Mouse (Mus musculus): ENCODE measurements around the gene Hivep3.

Gene Hivep3

GRCm38 (mm10) chr4:119955008-119955407, 221.4 kb downstream of the Hivep3 start:
- no peak for DNase-seq

GRCm38 (mm10) chr4:119957970-119958369, 224.4 kb downstream of the Hivep3 start:
- no peak for DNase-seq

GRCm38 (mm10) chr4:119959293-119959692, 225.7 kb downstream of the Hivep3 start:
- no peak for DNase-seq

GRCm38 (mm10) chr4:119959873-119960272, 226.3 kb downstream of the Hivep3 start:
- DNase-seq = no peak

GRCm38 (mm10) chr4:119960523-119960922, 226.9 kb downstream of the Hivep3 start:
- no peak for DNase-seq

- no peak for DNase-seq
These were observed 227.6 kb downstream of the Hivep3 start for GRCm38 (mm10) chr4:119961164-119961563.

- DNase-seq = no peak
These were observed 228.5 kb downstream of the Hivep3 start for GRCm38 (mm10) chr4:119962066-119962465.

GRCm38 (mm10) chr4:119966105-119967072, 232.8 kb downstream of the Hivep3 start:
- no peak for DNase-seq

GRCm38 (mm10) chr4:119967073-119967608, 233.6 kb downstream of the Hivep3 start:
- DNase-seq = no peak

- no peak for DNase-seq
These were observed 234.1 kb downstream of the Hivep3 start for GRCm38 (mm10) chr4:119967636-119968035.

- DNase-seq = peak; percentile 78
These were observed 234.5 kb downstream of the Hivep3 start for GRCm38 (mm10) chr4:119968071-119968470.

- DNase-seq = peak; percentile 51
These were observed 235.3 kb downstream of the Hivep3 start for GRCm38 (mm10) chr4:119968887-119969286.

- DNase-seq = no peak
These were observed 236.6 kb downstream of the Hivep3 start for GRCm38 (mm10) chr4:119970166-119970565.

GRCm38 (mm10) chr4:119972375-119972774, 238.8 kb downstream of the Hivep3 start:
- peak; percentile 77 for DNase-seq

- no peak for DNase-seq
These were observed 240.4 kb downstream of the Hivep3 start for GRCm38 (mm10) chr4:119973729-119974605.

GRCm38 (mm10) chr4:119975242-119975641, 241.7 kb downstream of the Hivep3 start:
- DNase-seq = no peak

GRCm38 (mm10) chr4:119975822-119976221, 242.2 kb downstream of the Hivep3 start:
- no peak for DNase-seq

- no peak for DNase-seq
These were observed 243.0 kb downstream of the Hivep3 start for GRCm38 (mm10) chr4:119976428-119977168.

GRCm38 (mm10) chr4:119977817-119978491, 244.4 kb downstream of the Hivep3 start:
- DNase-seq = no peak

- DNase-seq = no peak
These were observed 245.8 kb downstream of the Hivep3 start for GRCm38 (mm10) chr4:119979238-119979829.

- no peak for DNase-seq
These were observed 246.3 kb downstream of the Hivep3 start for GRCm38 (mm10) chr4:119979918-119980317.
